Mouse (Mus musculus) intestine, embryonic 16.5 days (tissue): Measurements from ENCODE around the gene Gemin8. TPM values are rescaled to one million over a fixed set of nuclear protein-coding genes. Genes with fewer than 3 reads are reported as not detected.
A peak's percentile ranks its signal among the peaks of the same experiment; 100 is the strongest.

Source experiments
- ATAC-seq: fragments of 200-750 bp; cut with Nextera tagmentation; 2 replicates; pipeline ENCODE4 v1.8.0; 2017; ENCODE audit warnings: moderate TSS enrichment, moderate library complexity
- H3K27ac ChIP-seq: fragments of 300-500 bp; sonication (generic); 2 replicates; pipeline ENCODE4 v1.5.1; 2014; ENCODE audit warnings: mild to moderate bottlenecking, low read length
- H3K27me3 ChIP-seq: fragments of 300-500 bp; sonication (generic); replicated peaks from 2 replicates; pipeline ENCODE4 v1.6.1; 2014; ENCODE audit warnings: low read length, control low read depth, mixed read lengths; ENCODE audit not compliant: control insufficient read depth, insufficient read depth
- H3K36me3 ChIP-seq: fragments of 300-500 bp; sonication (generic); 2 replicates; pipeline ENCODE4 v1.6.1; 2014; ENCODE audit warnings: low read length, control low read depth; ENCODE audit not compliant: control insufficient read depth, insufficient read depth
- H3K4me1 ChIP-seq: fragments of 300-500 bp; sonication (generic); 2 replicates; pipeline ENCODE4 v1.6.1; 2014; ENCODE audit warnings: low read length, control low read depth, mixed read lengths; ENCODE audit not compliant: control insufficient read depth, insufficient read depth
- H3K4me2 ChIP-seq: fragments of 300-500 bp; sonication (generic); 2 replicates; pipeline ENCODE4 v1.6.1; 2014; ENCODE audit warnings: low read depth, low read length, control low read depth
- H3K4me3 ChIP-seq: fragments of 300-500 bp; sonication (generic); 2 replicates; pipeline ENCODE4 v1.5.1; 2014; ENCODE audit warnings: mild to moderate bottlenecking, low read length
- H3K9ac ChIP-seq: fragments of 300-500 bp; sonication (generic); 2 replicates; pipeline ENCODE4 v1.6.1; 2014; ENCODE audit warnings: low read depth, low read length
- H3K9me3 ChIP-seq: fragments of 300-500 bp; sonication (generic); 2 replicates; pipeline ENCODE4 v1.6.1; 2016; ENCODE audit warnings: low read length, control low read depth; ENCODE audit not compliant: control insufficient read depth
- WGBS: fragments of 180-500 bp; shearing (Covaris S2); extraction: QIAGEN DNeasy Blood & Tissue Kit; methylation state at CpG from one replicate; pipeline ENCODE4 v1.1.7; 2014; 5-methylcytosine and 5-hydroxymethylcytosine counted together
- polyA plus RNA-seq: library from polyadenylated mRNA; unstranded; fragments of >200 nt; fragmentation: Nextera tagmentation; extraction: Ambion mirVana; gene quantifications from 2 replicates; pipeline ENCODE4 v1.2.1, GENCODE M21; 2015

Gene Gemin8
- polyA plus RNA-seq = 5.0 and 7.0 TPM in 2 replicates

DNA sequence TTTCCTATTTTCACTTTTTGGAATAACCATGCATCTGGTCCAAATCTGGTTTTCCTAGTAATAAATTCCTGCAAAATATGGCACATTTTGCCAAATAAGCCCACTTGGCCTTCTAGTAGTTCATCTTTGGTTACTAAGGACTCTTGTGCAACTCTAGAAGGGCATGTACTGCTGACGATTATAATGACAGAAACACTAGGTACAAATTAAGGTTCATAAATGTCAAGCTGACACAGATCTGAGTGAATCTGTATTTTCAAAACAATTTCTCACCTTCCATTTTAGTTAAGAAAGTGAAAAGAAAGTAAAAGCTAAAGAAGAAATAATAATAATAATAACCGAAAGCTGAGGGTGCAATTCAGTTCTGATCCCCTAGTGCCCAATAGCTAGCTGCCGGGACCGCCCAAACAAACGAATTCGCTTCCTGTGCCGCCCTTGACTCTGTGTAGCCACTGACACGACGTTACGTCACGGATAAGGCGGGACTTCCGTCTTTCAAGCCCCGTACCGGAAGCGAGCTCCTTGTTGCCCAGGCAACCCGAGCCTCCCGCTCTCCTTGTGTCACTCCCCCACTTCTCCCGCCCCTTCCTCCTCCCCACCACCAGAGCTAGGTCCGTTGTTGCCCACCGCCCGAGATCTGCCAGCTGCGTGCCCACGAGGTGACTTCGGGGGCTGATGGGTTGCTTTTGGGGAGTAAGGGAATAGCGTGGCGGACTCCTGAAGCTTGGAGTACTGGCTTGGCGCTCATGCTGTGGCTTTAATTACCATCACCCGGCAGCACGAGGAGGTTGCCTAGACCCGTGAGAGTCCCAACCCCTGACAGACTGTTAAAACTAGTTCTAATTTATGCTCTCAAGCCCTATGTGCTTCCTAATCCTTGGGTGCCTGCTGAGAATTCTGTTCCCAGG, at the start of gene Gemin8:
Gene Gemin8, plus strand, starts transcription at position 563 of the 908 bp plus-strand sequence.
- Histone ChIP-seq H3K9me3 (no peaks in the 10 kb centered on the region), H3K27me3 (no peaks in the 10 kb centered on the region), H3K9ac (peak within 1 kb of the TSS; percentile 56), H3K4me2 (peak within 1 kb of the TSS; percentile 41), H3K27ac (no peak within 1 kb of the TSS), H3K4me3 (peak within 1 kb of the TSS; percentile 61), H3K36me3 (no peaks in the 10 kb centered on the region), H3K4me1 (no peaks in the 10 kb centered on the region)
- 17% methylated on average over 31 of the region's 31 CpGs for WGBS
- ATAC-seq = peak; percentile 99

DNA sequence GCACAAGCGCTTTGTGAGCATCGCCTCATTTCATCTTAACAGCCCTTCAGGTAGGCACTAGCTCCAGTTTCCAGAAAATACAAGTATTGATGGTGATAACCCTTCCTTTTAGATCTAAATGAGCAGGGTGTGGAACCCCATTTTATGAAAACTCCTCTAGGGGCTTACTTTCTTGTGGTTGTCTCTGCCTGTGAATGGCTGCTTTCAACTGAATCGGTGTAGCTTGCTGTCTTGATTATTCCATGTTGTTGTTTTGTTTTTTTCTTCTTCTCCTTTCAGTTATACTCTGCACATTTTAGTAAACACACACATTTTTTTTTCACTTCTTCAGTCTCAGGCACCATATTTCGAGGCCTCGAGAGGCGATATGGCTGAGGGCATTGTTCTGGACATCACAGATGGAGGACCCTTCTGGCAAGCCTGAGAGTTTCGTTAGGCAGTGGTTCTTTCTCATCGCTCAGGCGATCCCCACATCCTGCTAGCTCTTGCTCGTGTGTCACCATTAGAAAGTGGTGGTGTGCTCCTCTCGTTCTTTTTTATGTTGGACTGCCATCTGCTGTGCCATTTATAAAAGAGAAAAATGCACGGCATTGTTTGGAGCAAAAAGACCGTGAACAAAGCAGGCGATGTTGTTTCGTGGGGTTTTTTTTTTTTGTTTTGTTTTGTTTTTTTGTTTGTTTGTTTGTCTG, 23.0 kb upstream of the Gemin8 start:
- Histone ChIP-seq H3K4me1 (no peaks in the 10 kb centered on the region), H3K9ac (no peak overlapping the region), H3K4me3 (no peak overlapping the region), H3K27me3 (no peaks in the 10 kb centered on the region), H3K27ac (no peak overlapping the region), H3K36me3 (no peaks in the 10 kb centered on the region), H3K9me3 (no peaks in the 10 kb centered on the region), H3K4me2 (no peak overlapping the region)
- WGBS = 73% methylated on average over 15 of the region's 15 CpGs
- ATAC-seq = no peak

DNA sequence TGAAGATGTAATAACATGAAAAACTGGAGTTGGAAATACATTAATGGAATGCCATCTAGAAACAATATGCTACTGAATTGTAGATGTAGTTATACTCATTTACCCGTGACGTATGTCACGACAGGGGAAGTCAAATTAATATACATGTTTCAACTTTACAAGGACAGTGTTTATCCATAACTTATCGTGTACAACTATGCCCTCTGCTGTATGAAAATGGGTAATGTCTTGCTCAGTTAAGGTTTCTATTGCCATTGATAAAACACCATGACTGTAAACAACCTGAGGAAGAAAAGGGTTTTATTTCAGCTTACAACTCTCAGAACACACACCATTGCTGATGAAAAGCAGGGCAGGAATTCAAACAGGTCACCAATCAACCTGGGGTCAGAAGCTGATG, 7.5 kb upstream of the Gemin8 start:
- ATAC-seq = no peak

DNA sequence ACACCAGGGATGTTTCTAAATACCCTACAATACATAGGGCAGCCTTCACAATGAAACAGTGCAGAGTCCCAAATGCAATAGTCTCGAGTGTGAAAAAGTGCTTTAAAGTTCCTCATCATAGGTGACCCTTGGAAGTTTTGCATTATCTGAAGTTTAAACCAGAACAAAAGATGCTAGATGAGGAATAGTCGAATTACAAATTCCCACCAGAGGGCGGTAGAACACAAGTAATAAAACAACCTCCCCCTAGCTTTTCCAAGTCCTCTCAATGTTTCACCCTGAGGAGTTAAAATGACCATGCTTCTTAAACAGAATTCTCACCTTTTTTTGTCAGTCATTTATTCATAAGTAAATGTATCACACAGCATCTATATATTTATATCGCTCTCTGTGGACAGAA, 2.9 kb upstream of the Gemin8 start:
- 4% methylated on average over 4 of the region's 4 CpGs for WGBS
- Histone ChIP-seq H3K36me3 (no peaks in the 10 kb centered on the region), H3K9ac (no peak overlapping the region), H3K4me1 (no peaks in the 10 kb centered on the region), H3K4me2 (no peak overlapping the region), H3K4me3 (no peak overlapping the region), H3K9me3 (no peaks in the 10 kb centered on the region), H3K27ac (no peak overlapping the region), H3K27me3 (no peaks in the 10 kb centered on the region)
- ATAC-seq = no peak

More for the DNA sequence above, 7.5 kb upstream of the Gemin8 start:
- H3K36me3 ChIP-seq = no peaks in the 10 kb centered on the region
- no peak overlapping the region for H3K9ac ChIP-seq
- H3K27me3 ChIP-seq = no peaks in the 10 kb centered on the region
- 57% methylated on average over 4 of the region's 4 CpGs for WGBS
- no peak overlapping the region for H3K4me3 ChIP-seq
- H3K4me1 ChIP-seq = no peaks in the 10 kb centered on the region
- H3K9me3 ChIP-seq = no peaks in the 10 kb centered on the region
- H3K27ac ChIP-seq = no peak overlapping the region
- no peak overlapping the region for H3K4me2 ChIP-seq

DNA sequence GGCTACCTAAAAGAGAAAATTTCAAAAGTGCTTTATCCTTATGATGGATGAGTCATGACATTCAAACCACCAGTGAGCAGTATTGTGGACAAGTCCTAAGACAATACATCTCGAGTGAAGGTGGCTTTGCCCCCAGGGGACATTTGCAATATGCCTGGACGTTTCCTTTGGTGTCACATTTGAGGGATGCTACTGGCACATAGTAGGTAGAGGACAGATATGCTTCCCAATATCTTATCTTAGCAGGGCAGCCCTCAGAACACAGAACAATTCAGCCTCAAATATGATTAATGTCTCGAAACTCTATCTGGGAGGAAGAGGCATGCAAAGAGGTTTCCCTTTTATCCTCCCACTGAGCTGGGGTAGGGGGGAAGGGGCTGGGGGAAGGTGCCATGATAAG, 2.3 kb upstream of the Gemin8 start:
- Histone ChIP-seq H3K9ac (no peak overlapping the region), H3K36me3 (no peaks in the 10 kb centered on the region), H3K4me2 (no peak overlapping the region), H3K27ac (no peak overlapping the region), H3K9me3 (no peaks in the 10 kb centered on the region), H3K4me1 (no peaks in the 10 kb centered on the region), H3K27me3 (no peaks in the 10 kb centered on the region), H3K4me3 (no peak overlapping the region)
- 62% methylated on average over 3 of the region's 3 CpGs for WGBS
- ATAC-seq = no peak

DNA sequence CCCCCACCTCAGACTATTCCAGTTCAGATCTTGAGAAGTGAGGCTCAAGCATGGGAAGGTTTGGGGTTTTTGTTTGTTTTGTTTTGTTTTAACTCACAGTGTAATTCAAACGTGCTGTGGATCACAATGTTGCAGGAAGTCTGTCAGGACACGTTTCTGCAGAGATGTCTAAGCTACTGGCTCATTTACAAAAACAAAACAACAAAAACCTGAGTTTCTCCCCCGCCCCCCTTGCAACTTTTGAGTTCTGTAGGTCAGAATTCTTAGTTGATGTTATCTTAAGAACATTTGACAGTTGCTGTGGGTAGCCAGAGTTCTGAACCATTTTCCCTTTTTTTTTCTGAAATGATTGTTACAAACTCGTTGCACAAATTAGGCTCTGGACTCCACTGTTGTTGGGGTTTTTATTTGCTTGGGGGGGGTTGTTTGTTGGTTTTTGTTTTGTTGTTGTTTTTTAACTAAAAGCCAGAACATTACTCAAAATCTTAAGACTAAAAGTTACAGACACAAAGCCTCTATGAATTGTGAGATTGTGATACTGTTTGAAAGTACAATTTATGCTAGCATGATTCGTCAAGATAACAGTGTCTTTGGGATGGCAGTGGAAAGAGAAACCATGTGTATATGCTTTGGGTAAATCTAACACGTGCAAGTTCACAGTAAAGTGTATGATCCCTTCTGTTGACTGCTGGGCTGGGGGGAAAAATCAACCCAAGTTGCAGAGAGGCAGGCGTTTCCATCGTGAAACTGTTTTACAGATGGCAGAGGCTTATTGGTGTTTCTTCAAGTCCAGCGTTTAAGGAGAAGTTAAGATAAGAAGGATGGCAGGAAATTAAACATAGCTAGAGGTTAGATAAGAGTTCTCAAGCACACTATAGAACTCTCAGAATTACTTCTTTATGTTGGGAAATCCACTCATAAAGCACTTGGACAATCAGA, 815 bp downstream of the Gemin8 start:
- no peaks in the 10 kb centered on the region for H3K4me1 ChIP-seq
- no peaks in the 10 kb centered on the region for H3K9me3 ChIP-seq
- H3K4me3 ChIP-seq = peak overlapping the region; percentile 61
- H3K27ac ChIP-seq = no peak overlapping the region
- no peak for ATAC-seq
- H3K36me3 ChIP-seq = no peaks in the 10 kb centered on the region
- H3K9ac ChIP-seq = peak overlapping the region; percentile 56
- WGBS = 21% methylated on average over 9 of the region's 9 CpGs
- H3K4me2 ChIP-seq = peak overlapping the region; percentile 41
- H3K27me3 ChIP-seq = no peaks in the 10 kb centered on the region

DNA sequence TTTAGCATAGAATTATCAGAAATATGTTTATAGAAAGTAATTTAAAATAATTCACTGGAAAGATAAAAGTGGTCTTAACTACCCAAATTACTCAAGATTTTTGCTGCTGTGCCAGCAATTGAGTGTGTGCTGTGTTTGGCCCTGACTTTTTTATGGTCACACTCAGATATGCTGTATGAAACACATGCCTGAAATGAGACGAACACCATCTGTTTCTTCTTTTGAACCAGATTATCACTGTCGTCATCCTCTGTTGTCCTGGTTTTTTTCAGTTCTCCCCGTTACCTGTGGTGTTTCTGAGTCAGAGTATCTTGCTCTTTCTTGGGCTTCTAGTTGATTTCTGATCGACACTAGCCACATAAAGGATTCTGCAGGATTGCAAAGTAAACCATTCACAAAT, 1.8 kb downstream of the Gemin8 start:
- Histone ChIP-seq H3K9ac (no peak overlapping the region), H3K4me1 (no peaks in the 10 kb centered on the region), H3K36me3 (no peaks in the 10 kb centered on the region), H3K9me3 (no peaks in the 10 kb centered on the region), H3K27me3 (no peaks in the 10 kb centered on the region), H3K4me3 (no peak overlapping the region), H3K27ac (no peak overlapping the region), H3K4me2 (no peak overlapping the region)
- WGBS = 47% methylated on average over 4 of the region's 4 CpGs
- ATAC-seq = no peak

DNA sequence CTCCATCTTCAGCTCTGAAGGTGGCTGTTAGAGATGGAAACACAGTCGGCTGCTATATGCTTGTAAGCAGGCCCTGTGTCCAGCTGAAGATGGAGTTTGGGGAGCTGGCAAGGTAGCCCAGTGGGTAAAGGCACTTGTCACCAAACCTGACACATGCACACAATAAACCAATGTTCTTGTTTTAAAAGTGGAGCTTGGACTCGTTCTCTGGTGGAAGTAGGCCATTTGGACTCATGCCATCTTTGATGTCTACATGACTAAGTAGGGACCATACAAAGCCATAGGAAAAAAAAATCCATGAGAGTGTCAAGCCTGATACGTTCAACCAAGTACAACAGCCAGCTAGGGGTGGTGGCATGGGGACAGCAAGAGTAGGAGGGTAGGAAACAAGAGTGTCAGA, 2.4 kb downstream of the Gemin8 start:
- no peak overlapping the region for H3K4me2 ChIP-seq
- H3K4me3 ChIP-seq = no peak overlapping the region
- no peak overlapping the region for H3K9ac ChIP-seq
- H3K27me3 ChIP-seq = no peaks in the 10 kb centered on the region
- H3K27ac ChIP-seq = no peak overlapping the region
- no peak for ATAC-seq
- no peaks in the 10 kb centered on the region for H3K4me1 ChIP-seq
- WGBS = 52% methylated on average over 3 of the region's 3 CpGs
- no peaks in the 10 kb centered on the region for H3K9me3 ChIP-seq
- H3K36me3 ChIP-seq = no peaks in the 10 kb centered on the region

DNA sequence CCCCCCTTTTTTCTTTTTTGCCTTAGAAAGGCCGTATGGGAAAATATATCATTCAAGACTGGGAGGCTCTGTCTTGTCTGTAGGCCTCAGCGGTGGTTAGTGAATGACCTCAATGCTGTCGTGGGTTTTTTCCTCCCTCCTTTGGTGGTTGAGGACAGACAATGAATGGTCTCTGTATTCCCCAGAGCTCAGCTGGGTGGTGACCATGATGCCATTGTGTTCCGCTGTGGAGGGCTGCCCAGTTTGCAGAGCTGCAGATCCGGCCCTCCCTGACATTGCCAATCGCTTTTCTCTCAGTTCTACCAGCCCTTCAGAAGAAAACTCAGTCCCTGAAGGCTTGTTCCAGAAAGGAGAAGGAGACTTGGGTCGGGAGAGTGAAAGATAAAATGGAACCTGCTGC, 3.5 kb downstream of the Gemin8 start:
- 65% methylated on average over 7 of the region's 7 CpGs for WGBS
- no peaks in the 10 kb centered on the region for H3K27me3 ChIP-seq

More for the DNA sequence above, 3.5 kb downstream of the Gemin8 start:
- H3K4me2 ChIP-seq = no peak overlapping the region
- no peaks in the 10 kb centered on the region for H3K36me3 ChIP-seq
- H3K4me3 ChIP-seq = no peak overlapping the region
- no peak overlapping the region for H3K27ac ChIP-seq
- H3K4me1 ChIP-seq = no peaks in the 10 kb centered on the region
- H3K9me3 ChIP-seq = no peaks in the 10 kb centered on the region
- H3K9ac ChIP-seq = no peak overlapping the region
- no peak for ATAC-seq
